Mouse (Mus musculus) bone marrow, adult 2 months (tissue): Measurements from ENCODE around the gene Gm21310. TPM values are rescaled to one million over a fixed set of nuclear protein-coding genes. Genes with fewer than 3 reads are reported as not detected.
"Not testable (repeated sequence)": the region's sequence is repeated elsewhere in the genome, so short reads cannot be mapped to it uniquely, and the experiment has no call there.

Source experiments
- H3K27ac ChIP-seq: fragments of 200-500 bp; 2 replicates; pipeline ENCODE4 v1.5.1; 2012; ENCODE audit warnings: low read depth, mild to moderate bottlenecking, control low read depth, inconsistent platforms, low read length; ENCODE audit not compliant: control insufficient read depth, poor library complexity, insufficient read depth
- H3K4me1 ChIP-seq: fragments of 200-500 bp; 2 replicates; pipeline ENCODE4 v1.6.1; 2011; ENCODE audit warnings: low read length; ENCODE audit not compliant: control insufficient read depth, insufficient read depth
- H3K4me3 ChIP-seq: fragments of 200-500 bp; replicated peaks from 2 replicates; pipeline ENCODE3; 2011; ENCODE audit warnings: mild to moderate bottlenecking, low read depth, low read length, control low read depth; ENCODE audit not compliant: control insufficient read depth
- polyA plus RNA-seq: library from polyadenylated mRNA; stranded (reverse); fragments of >200 nt; gene quantifications from 2 replicates; pipeline ENCODE4 v1.2.4, GENCODE M21; 2011; ENCODE audit warnings: low replicate concordance; ENCODE audit not compliant: missing spikeins, insufficient read depth, insufficient read length

Gm21310 gene
- not detected in 2 replicates for polyA plus RNA-seq

DNA sequence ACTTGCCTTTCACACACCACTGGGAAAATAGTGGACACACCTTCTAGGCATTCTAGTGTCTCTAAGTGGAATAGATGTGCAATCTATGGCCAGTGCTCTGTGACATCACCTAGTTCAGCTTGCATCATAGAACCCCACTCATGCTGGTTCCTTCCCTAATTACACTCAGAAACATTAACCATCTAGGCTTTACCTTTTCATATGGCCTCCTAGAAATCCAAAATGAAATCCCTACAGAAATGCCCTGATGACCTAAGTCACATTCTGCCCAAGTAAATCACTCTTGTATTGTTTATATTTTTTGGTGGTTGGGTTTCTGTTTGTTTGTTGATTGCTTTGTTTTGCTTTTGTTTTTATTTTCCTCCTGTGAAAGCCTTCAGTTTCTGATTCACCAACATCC, at the start of gene Gm21310:
Gm21310 (minus strand) TSS at position 101 of the 400 bp plus-strand sequence.
- H3K4me3 ChIP-seq, H3K27ac ChIP-seq, H3K4me1 ChIP-seq: not testable (repeated sequence)

Other genes with a start within 250 kb of the Gm21310 start
- gene Gm20834, start 177.4 kb upstream of the Gm21310 start, polyA plus RNA-seq, result not detected in 2 replicates